Comparison of ENCODE assay signal across 8 mouse cellular contexts in the genomic region with DNA sequence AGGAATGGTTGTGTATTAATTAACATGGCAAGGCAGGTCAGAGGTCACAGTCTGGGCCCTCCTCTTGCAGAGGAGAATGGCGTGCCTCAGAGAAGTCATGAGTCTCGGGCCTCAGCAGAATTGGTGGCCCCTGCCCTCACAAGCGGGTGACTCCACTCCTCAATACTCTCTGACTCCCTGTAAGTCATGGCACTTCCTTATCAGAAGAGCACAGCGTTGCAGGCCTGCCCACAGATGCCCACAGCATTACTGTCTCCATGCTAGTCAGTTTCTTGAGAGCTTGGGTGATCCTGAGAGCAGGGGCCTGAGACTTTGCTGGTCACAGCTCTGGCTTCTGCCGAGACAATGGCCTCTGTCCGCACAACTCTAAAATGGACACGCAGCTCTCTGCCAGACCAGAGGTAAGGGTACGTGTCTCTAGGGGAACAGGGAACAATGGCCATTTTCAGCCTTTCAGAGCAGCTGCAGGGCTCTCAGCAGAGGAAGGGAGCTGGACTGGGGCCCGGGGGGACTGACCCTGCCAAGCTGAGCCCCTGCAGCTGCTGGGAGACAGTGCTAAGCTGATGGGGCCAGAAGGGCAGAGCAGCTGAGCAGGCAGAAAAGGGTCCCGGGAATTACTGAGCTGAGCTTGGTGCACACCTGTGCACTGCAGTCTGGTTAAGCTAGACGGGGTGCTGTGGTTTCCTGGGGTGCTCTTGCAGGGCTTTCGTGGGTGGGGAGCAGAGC.
DNase-seq lines count a peak whose midpoint lies in the region; ATAC-seq and TF ChIP-seq lines count a peak whose summit lies in the region.

No protein-coding gene starts in this region.

- no peak for TF ChIP-seq POLR2A in olfactory bulb, adult 2 months (IDR thresholded peaks at IDR 0.05; ENCODE audit: insufficient read depth, low read depth, low read length)

- peaks cover 44% of the 10 kb centered on the region for H3K4me1 ChIP-seq in kidney, embryonic 14.5 days (ENCODE audit: control insufficient read depth, insufficient read depth, low read length)
- peaks cover 15% of the 10 kb centered on the region; the same call in 1 of the 2 replicates for H3K4me1 ChIP-seq in lung, embryonic 14.5 days (ENCODE audit: insufficient read depth)
- H3K4me1 ChIP-seq in olfactory bulb, adult 2 months (ENCODE audit: control insufficient read depth, insufficient read depth, low read length), result peaks cover 13% of the 10 kb centered on the region; the same call in 1 of the 2 replicates

- peaks cover 47% of the 10 kb centered on the region; the same call in 1 of the 2 replicates for H3K36me3 ChIP-seq in kidney, embryonic 14.5 days (ENCODE audit: control insufficient read depth, insufficient read depth, low read length)
- H3K36me3 ChIP-seq in lung, embryonic 14.5 days (ENCODE audit: insufficient read depth), result peaks cover 61% of the 10 kb centered on the region

- H3K4me2 ChIP-seq in kidney, embryonic 14.5 days (replicated peaks; ENCODE audit: low read depth, low read length), result no peak overlapping the region
- H3K4me2 ChIP-seq in lung, embryonic 14.5 days, result no peak overlapping the region

- peak; percentile 71 to 74 for DNase-seq in right cerebral cortex, postnatal 10 days (ENCODE audit: low spot score in 2 of 2)
- no peak for DNase-seq in right cerebral cortex, adult 2 months (ENCODE audit: low spot score in 2 of 2)
- DNase-seq in gastrocnemius, postnatal 4 days (ENCODE audit: low spot score in 2 of 2), result peak; percentile 66 to 84
- DNase-seq in lung, embryonic 14.5 days, result peak; percentile 74
- DNase-seq in urinary bladder, adult 2 months (ENCODE audit: low spot score), result no peak

- 45% methylated on average over 12 of the region's 12 CpGs for WGBS in kidney, embryonic 14.5 days
- 52% methylated on average over 12 of the region's 12 CpGs for WGBS in lung, embryonic 14.5 days
- 62% methylated on average over 12 of the region's 12 CpGs for WGBS in olfactory bulb, adult 2 months

- no peak overlapping the region for H3K4me3 ChIP-seq in kidney, embryonic 14.5 days (ENCODE audit: low read length)
- H3K4me3 ChIP-seq in lung, embryonic 14.5 days (ENCODE audit: low read depth, low read length), result no peak overlapping the region
- H3K4me3 ChIP-seq in olfactory bulb, adult 2 months (ENCODE audit: insufficient read depth, low read depth, low read length), result no peak overlapping the region

- no peaks in the 10 kb centered on the region for H3K9me3 ChIP-seq in kidney, embryonic 14.5 days (ENCODE audit: control insufficient read depth, low read length)
- H3K9me3 ChIP-seq in lung, embryonic 14.5 days (ENCODE audit: low read depth, low read length), result no peaks in the 10 kb centered on the region

- H3K27me3 ChIP-seq in kidney, embryonic 14.5 days (ENCODE audit: control insufficient read depth, insufficient read depth, low read length), result no peaks in the 10 kb centered on the region
- no peaks in the 10 kb centered on the region for H3K27me3 ChIP-seq in lung, embryonic 14.5 days (ENCODE audit: insufficient read depth, low read length)

- peak overlapping the region; percentile 71; the same call in 1 of the 2 replicates for H3K27ac ChIP-seq in kidney, embryonic 14.5 days (ENCODE audit: low read depth, low read length)
- H3K27ac ChIP-seq in lung, embryonic 14.5 days (ENCODE audit: low read depth), result peak overlapping the region; percentile 58; the same call in 1 of the 2 replicates
- peak overlapping the region; percentile 4; the same call in 1 of the 2 replicates for H3K27ac ChIP-seq in olfactory bulb, adult 2 months (ENCODE audit: insufficient read depth, low read depth, low read length)

- H3K9ac ChIP-seq in kidney, embryonic 14.5 days (ENCODE audit: low read depth, low read length), result no peak overlapping the region
- H3K9ac ChIP-seq in lung, embryonic 14.5 days, result no peak overlapping the region

- TF ChIP-seq CTCF in lung, embryonic 14.5 days (IDR thresholded peaks at IDR 0.05; ENCODE audit: low read depth), result no peak
- no peak for TF ChIP-seq CTCF in olfactory bulb, adult 2 months (IDR thresholded peaks at IDR 0.05; ENCODE audit: insufficient read depth, low read depth, low read length)

- ATAC-seq in kidney, embryonic 14.5 days (ENCODE audit: low FRiP score, low TSS enrichment), result peak; percentile 48
- peak; percentile 37 for ATAC-seq in lung, embryonic 14.5 days (ENCODE audit: insufficient read depth)
- ATAC-seq in megakaryocyte, adult 5-6 weeks (ENCODE audit: poor library complexity, severe bottlenecking), result no peak

Comparison
In these comparisons a context has a peak if more than half of its experiments do, and no peak if none do; other contexts are left out.
1. DNase-seq: peak in right cerebral cortex, postnatal 10 days (2 of 2), gastrocnemius, postnatal 4 days (2 of 2) and lung, embryonic 14.5 days (single experiment); none in right cerebral cortex, adult 2 months (0 of 2) and urinary bladder, adult 2 months (single experiment).
2. H3K27ac ChIP-seq: peak in every context shown above with its lines; median percentile 71 in kidney, embryonic 14.5 days; 58 in lung, embryonic 14.5 days; 4 in olfactory bulb, adult 2 months.